Mouse (Mus musculus) erythroblast, embryonic 14.5 days (primary cell): ENCODE data around the gene Fgfr2.

Experiments
- GATA1 ChIP-seq: IDR thresholded peaks from 2 replicates; pipeline ENCODE4 v1.6.1; 2012; ENCODE audit warnings: low read length, inconsistent platforms, mixed read lengths
- TAL1 ChIP-seq: IDR thresholded peaks from 3 replicates; pipeline ENCODE4 v1.6.1; 2012; ENCODE audit warnings: low read length, inconsistent platforms, mixed read lengths

GRCm38 (mm10) chr7:130696347-130697234 is 2426.6 kb downstream of the Fgfr2 start:
- TF ChIP-seq GATA1 (no peak), TAL1 (no peak)
